Mouse (Mus musculus) limb, embryonic 12.5 days (tissue): ENCODE measurements at regions not wholly inside any gene's neighbourhood (a gene's known extent, or its start where the extent isn't known, plus 50 kb on each side); places are given as distances from the start of the nearest gene placed in this dataset.

Source experiments
- ATAC-seq: fragments of 200-750 bp; cut with Nextera tagmentation; 2 replicates; pipeline ENCODE4 v1.8.0; 2017; ENCODE audit warnings: low read depth, moderate TSS enrichment; ENCODE audit not compliant: insufficient number of reproducible peaks, insufficient read depth, low FRiP score, low TSS enrichment
- H3K27ac ChIP-seq: fragments of 300-500 bp; sonication (generic); 2 replicates; pipeline ENCODE4 v1.5.1; 2016; ENCODE audit warnings: mild to moderate bottlenecking, moderate library complexity
- H3K27me3 ChIP-seq: fragments of 300-500 bp; sonication (generic); 2 replicates; pipeline ENCODE4 v1.6.1; 2016; ENCODE audit warnings: mild to moderate bottlenecking, moderate library complexity
- H3K36me3 ChIP-seq: fragments of 300-500 bp; sonication (generic); 2 replicates; pipeline ENCODE4 v1.6.1; 2016; ENCODE audit warnings: mild to moderate bottlenecking, moderate library complexity
- H3K4me1 ChIP-seq: fragments of 300-500 bp; sonication (generic); replicated peaks from 2 replicates; pipeline ENCODE4 v1.6.1; 2016
- H3K4me2 ChIP-seq: fragments of 300-500 bp; sonication (generic); 2 replicates; pipeline ENCODE4 v1.6.1; 2016; ENCODE audit warnings: mild to moderate bottlenecking, moderate library complexity
- H3K4me3 ChIP-seq: fragments of 300-500 bp; sonication (generic); replicated peaks from 2 replicates; pipeline ENCODE4 v1.5.1; 2016; ENCODE audit warnings: mild to moderate bottlenecking
- H3K9ac ChIP-seq: fragments of 300-500 bp; sonication (generic); replicated peaks from 2 replicates; pipeline ENCODE4 v1.6.1; 2016; ENCODE audit warnings: mild to moderate bottlenecking, moderate library complexity
- H3K9me3 ChIP-seq: fragments of 300-500 bp; sonication (generic); 2 replicates; pipeline ENCODE4 v1.6.1; 2016; ENCODE audit warnings: mild to moderate bottlenecking, moderate library complexity
- WGBS: fragments of 180-500 bp; shearing (Covaris S2); methylation state at CpG from one replicate; pipeline ENCODE4 v1.1.7; 2016; 5-methylcytosine and 5-hydroxymethylcytosine counted together

- Histone ChIP-seq H3K4me2 (no peak overlapping the region), H3K27me3 (no peaks in the 10 kb centered on the region), H3K36me3 (no peaks in the 10 kb centered on the region), H3K27ac (no peak overlapping the region), H3K9ac (no peak overlapping the region), H3K4me1 (peaks cover 3% of the 10 kb centered on the region; the same call in 1 of the 2 replicates), H3K9me3 (no peaks in the 10 kb centered on the region), H3K4me3 (no peak overlapping the region)
- ATAC-seq, result no peak
- 88% methylated on average over 10 of the region's 10 CpGs for WGBS
These were observed 428.7 kb upstream of the Jarid2 start for GRCm38 (mm10) chr13:44300611-44301010.

- Histone ChIP-seq H3K4me3 (no peak overlapping the region), H3K27me3 (no peaks in the 10 kb centered on the region), H3K4me1 (no peaks in the 10 kb centered on the region), H3K9ac (no peak overlapping the region), H3K27ac (no peak overlapping the region), H3K36me3 (no peaks in the 10 kb centered on the region), H3K4me2 (no peak overlapping the region), H3K9me3 (no peaks in the 10 kb centered on the region)
- 90% methylated on average over 7 of the region's 7 CpGs for WGBS
- ATAC-seq, result no peak
These were observed 428.1 kb upstream of the Jarid2 start for GRCm38 (mm10) chr13:44301215-44301614.

- WGBS, result 67% methylated on average over 10 of the region's 10 CpGs
- H3K27ac ChIP-seq, result no peak overlapping the region
- no peak overlapping the region for H3K4me2 ChIP-seq
- H3K36me3 ChIP-seq, result no peaks in the 10 kb centered on the region
- no peak overlapping the region for H3K4me3 ChIP-seq
- H3K9ac ChIP-seq, result no peak overlapping the region
- no peaks in the 10 kb centered on the region for H3K27me3 ChIP-seq
- no peak for ATAC-seq
- H3K4me1 ChIP-seq, result no peaks in the 10 kb centered on the region
- H3K9me3 ChIP-seq, result no peaks in the 10 kb centered on the region
These were observed 427.3 kb upstream of the Jarid2 start for GRCm38 (mm10) chr13:44301936-44302335.

GRCm38 (mm10) chr13:44305134-44305991 is 423.9 kb upstream of the Jarid2 start:
- no peak for ATAC-seq
- no peak overlapping the region for H3K27ac ChIP-seq
- WGBS, result 75% methylated on average over 9 of the region's 9 CpGs
- H3K4me1 ChIP-seq, result no peaks in the 10 kb centered on the region
- no peaks in the 10 kb centered on the region for H3K27me3 ChIP-seq
- no peaks in the 10 kb centered on the region for H3K9me3 ChIP-seq
- H3K9ac ChIP-seq, result no peak overlapping the region
- no peak overlapping the region for H3K4me3 ChIP-seq
- H3K36me3 ChIP-seq, result no peaks in the 10 kb centered on the region
- H3K4me2 ChIP-seq, result no peak overlapping the region

GRCm38 (mm10) chr13:44306275-44307050 is 422.8 kb upstream of the Jarid2 start:
- no peak for ATAC-seq
- Histone ChIP-seq H3K36me3 (no peaks in the 10 kb centered on the region), H3K4me3 (no peak overlapping the region), H3K27ac (no peak overlapping the region), H3K9ac (no peak overlapping the region), H3K9me3 (no peaks in the 10 kb centered on the region), H3K4me1 (no peaks in the 10 kb centered on the region), H3K27me3 (no peaks in the 10 kb centered on the region), H3K4me2 (no peak overlapping the region)
- 88% methylated on average over 15 of the region's 15 CpGs for WGBS

GRCm38 (mm10) chr13:44308227-44308626 is 421.0 kb upstream of the Jarid2 start:
- ATAC-seq, result no peak
- Histone ChIP-seq H3K4me3 (no peak overlapping the region), H3K9me3 (no peaks in the 10 kb centered on the region), H3K4me1 (no peaks in the 10 kb centered on the region), H3K9ac (no peak overlapping the region), H3K4me2 (no peak overlapping the region), H3K27me3 (no peaks in the 10 kb centered on the region), H3K27ac (no peak overlapping the region), H3K36me3 (no peaks in the 10 kb centered on the region)
- WGBS, result 66% methylated on average over 13 of the region's 13 CpGs

- 88% methylated on average over 6 of the region's 6 CpGs for WGBS
- no peaks in the 10 kb centered on the region for H3K27me3 ChIP-seq
- no peaks in the 10 kb centered on the region for H3K4me1 ChIP-seq
- H3K9ac ChIP-seq, result no peak overlapping the region
- H3K9me3 ChIP-seq, result 0 out of 2 replicates have a peak, but pooled peaks cover 4% of the 10 kb centered on the region
- no peak overlapping the region for H3K27ac ChIP-seq
- no peak for ATAC-seq
- H3K4me3 ChIP-seq, result no peak overlapping the region
- H3K4me2 ChIP-seq, result no peak overlapping the region
- H3K36me3 ChIP-seq, result no peaks in the 10 kb centered on the region
These were observed 417.0 kb upstream of the Jarid2 start for GRCm38 (mm10) chr13:44312237-44312636.

- no peak for ATAC-seq
- Histone ChIP-seq H3K9me3 (0 out of 2 replicates have a peak, but pooled peaks cover 4% of the 10 kb centered on the region), H3K27ac (no peak overlapping the region), H3K4me3 (no peak overlapping the region), H3K4me1 (no peaks in the 10 kb centered on the region), H3K4me2 (no peak overlapping the region), H3K27me3 (no peaks in the 10 kb centered on the region), H3K9ac (no peak overlapping the region), H3K36me3 (no peaks in the 10 kb centered on the region)
- WGBS, result 76% methylated on average over 13 of the region's 13 CpGs
These were observed 412.4 kb upstream of the Jarid2 start for GRCm38 (mm10) chr13:44316747-44317446.

GRCm38 (mm10) chr13:44317596-44317995 is 411.7 kb upstream of the Jarid2 start:
- WGBS, result 84% methylated on average over 8 of the region's 8 CpGs
- Histone ChIP-seq H3K4me2 (no peak overlapping the region), H3K27me3 (no peaks in the 10 kb centered on the region), H3K9ac (no peak overlapping the region), H3K4me1 (no peaks in the 10 kb centered on the region), H3K4me3 (no peak overlapping the region), H3K27ac (no peak overlapping the region), H3K9me3 (0 out of 2 replicates have a peak, but pooled peaks cover 4% of the 10 kb centered on the region), H3K36me3 (no peaks in the 10 kb centered on the region)
- ATAC-seq, result no peak

GRCm38 (mm10) chr13:44319101-44319500 is 410.2 kb upstream of the Jarid2 start:
- Histone ChIP-seq H3K9ac (no peak overlapping the region), H3K36me3 (no peaks in the 10 kb centered on the region), H3K27ac (no peak overlapping the region), H3K27me3 (no peaks in the 10 kb centered on the region), H3K9me3 (0 out of 2 replicates have a peak, but pooled peaks cover 4% of the 10 kb centered on the region), H3K4me2 (no peak overlapping the region), H3K4me3 (no peak overlapping the region), H3K4me1 (no peaks in the 10 kb centered on the region)
- WGBS, result 52% methylated on average over 9 of the region's 9 CpGs
- ATAC-seq, result no peak

GRCm38 (mm10) chr13:44319511-44319910 is 409.8 kb upstream of the Jarid2 start:
- Histone ChIP-seq H3K27ac (no peak overlapping the region), H3K4me2 (no peak overlapping the region), H3K9ac (no peak overlapping the region), H3K4me3 (no peak overlapping the region), H3K27me3 (no peaks in the 10 kb centered on the region), H3K36me3 (no peaks in the 10 kb centered on the region), H3K9me3 (0 out of 2 replicates have a peak, but pooled peaks cover 4% of the 10 kb centered on the region), H3K4me1 (no peaks in the 10 kb centered on the region)
- no peak for ATAC-seq
- WGBS, result 80% methylated on average over 9 of the region's 9 CpGs
